Mouse (Mus musculus) midbrain, postnatal 0 days (tissue): ENCODE data around the gene Cxcr2. TPM values are rescaled to one million over a fixed set of nuclear protein-coding genes. Genes with fewer than 3 reads are reported as not detected.

Experiments
- ATAC-seq: fragments of 200-750 bp; cut with Nextera tagmentation; 2 replicates; pipeline ENCODE4 v1.8.0; 2017; ENCODE audit warnings: moderate number of reproducible peaks, mild to moderate bottlenecking, moderate TSS enrichment, moderate library complexity; ENCODE audit not compliant: low FRiP score
- DNase-seq: peaks from one replicate; pipeline ENCODE4 v3.0.0-alpha.2; 2015; ENCODE audit warnings: low spot score
- H3K27ac ChIP-seq: fragments of 300-500 bp; sonication (generic); 2 replicates; pipeline ENCODE4 v1.5.1; 2014; ENCODE audit warnings: low read depth, mild to moderate bottlenecking, low read length, mixed read lengths
- H3K27me3 ChIP-seq: fragments of 300-500 bp; sonication (generic); 2 replicates; pipeline ENCODE4 v1.6.1; 2014; ENCODE audit warnings: low read length, control low read depth, mixed read lengths; ENCODE audit not compliant: insufficient read depth
- H3K36me3 ChIP-seq: fragments of 300-500 bp; sonication (generic); 2 replicates; pipeline ENCODE4 v1.6.1; 2014; ENCODE audit warnings: low read length, control low read depth, mixed read lengths; ENCODE audit not compliant: insufficient read depth
- H3K4me1 ChIP-seq: fragments of 300-500 bp; sonication (generic); 2 replicates; pipeline ENCODE4 v1.6.1; 2014; ENCODE audit warnings: mild to moderate bottlenecking, control low read depth, antibody characterized with exemption, low read length, mixed read lengths; ENCODE audit not compliant: insufficient read depth
- H3K4me2 ChIP-seq: fragments of 300-500 bp; sonication (generic); 2 replicates; pipeline ENCODE4 v1.6.1; 2014; ENCODE audit warnings: low read depth, mild to moderate bottlenecking, low read length, mixed read lengths; ENCODE audit not compliant: poor library complexity, severe bottlenecking
- H3K4me3 ChIP-seq: fragments of 300-500 bp; sonication (generic); 2 replicates; pipeline ENCODE4 v1.5.1; 2014; ENCODE audit warnings: low read depth, mild to moderate bottlenecking, low read length, moderate library complexity
- H3K9ac ChIP-seq: fragments of 300-500 bp; sonication (generic); replicated peaks from 2 replicates; pipeline ENCODE4 v1.6.1; 2014; ENCODE audit warnings: mild to moderate bottlenecking, low read length, moderate library complexity, mixed read lengths; ENCODE audit not compliant: poor library complexity, severe bottlenecking
- H3K9me3 ChIP-seq: fragments of 300-500 bp; sonication (generic); 2 replicates; pipeline ENCODE4 v1.6.1; 2016; ENCODE audit warnings: low read length, control low read depth
- CTCF ChIP-seq: IDR thresholded peaks from 2 replicates; pipeline ENCODE4 v1.5.1; 2016; ENCODE audit warnings: antibody characterized with exemption, mild to moderate bottlenecking
- WGBS: fragments of 180-500 bp; shearing (Covaris S2); extraction: QIAGEN DNeasy Blood & Tissue Kit; methylation state at CpG from one replicate; pipeline ENCODE4 v1.1.7; 2014; 5-methylcytosine and 5-hydroxymethylcytosine counted together
- polyA plus RNA-seq: library from polyadenylated mRNA; unstranded; fragments of >200 nt; fragmentation: Nextera tagmentation; extraction: Ambion mirVana; gene quantifications from 2 replicates; pipeline ENCODE4 v1.2.1, GENCODE M21; 2015
- total RNA-seq: library from RNA; depleted of rRNA; stranded (reverse); fragments of >200 nt; gene quantifications from 2 replicates; pipeline ENCODE4 v1.2.3, GENCODE M21; 2014

Cxcr2 gene
- total and polyA plus RNA-seq, 2 experiments from 2014 or later, result 0.16 to 0.38 TPM

DNA sequence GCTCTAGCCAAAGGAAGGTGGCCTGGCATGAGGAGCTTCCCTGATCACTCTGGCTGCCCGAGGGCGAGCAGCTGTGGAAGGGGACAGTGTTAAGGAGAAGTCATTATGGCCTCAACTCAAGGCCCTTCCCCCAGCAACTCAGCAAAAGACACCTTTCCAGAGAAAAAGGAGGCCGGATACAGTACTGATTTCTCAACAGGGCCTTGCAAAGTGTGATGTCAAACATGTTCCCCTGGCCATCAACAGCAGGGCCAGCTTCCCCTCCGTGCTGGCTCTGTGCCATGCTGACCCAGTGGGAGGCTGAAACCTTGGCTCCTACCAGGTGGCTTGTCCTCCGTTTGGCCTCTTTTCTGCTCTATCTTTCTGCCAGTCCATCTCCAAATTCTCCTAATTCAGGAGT lies 13.3 kb downstream of the Cxcr2 start:
- Histone ChIP-seq H3K27me3 (no peaks in the 10 kb centered on the region), H3K27ac (no peak overlapping the region), H3K4me3 (no peak overlapping the region), H3K9me3 (no peaks in the 10 kb centered on the region), H3K4me1 (no peaks in the 10 kb centered on the region), H3K4me2 (no peak overlapping the region), H3K9ac (no peak overlapping the region), H3K36me3 (no peaks in the 10 kb centered on the region)
- no peak for DNase-seq
- 82% methylated on average over 5 of the region's 5 CpGs for WGBS
- ATAC-seq, result no peak
- TF ChIP-seq CTCF, result no peak

DNA sequence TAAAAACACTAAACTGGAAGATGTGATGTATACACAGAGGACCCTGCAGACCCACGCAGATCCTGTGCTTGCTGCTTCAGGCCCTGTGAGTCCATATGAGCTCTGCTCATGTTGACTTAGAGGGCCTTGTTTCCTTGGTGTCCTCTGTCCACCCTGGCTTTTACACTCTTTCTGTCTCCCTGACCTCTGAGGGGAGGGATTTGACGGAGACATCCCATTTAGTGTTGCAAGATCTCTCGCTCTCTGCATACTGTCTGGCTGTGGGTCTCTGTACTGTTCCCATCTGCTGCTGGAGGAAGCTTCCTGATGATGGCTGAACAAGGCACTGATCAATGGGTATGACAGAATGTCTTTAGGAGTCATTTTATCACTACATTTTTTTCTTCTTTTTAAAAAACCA lies 15.9 kb downstream of the Cxcr2 start:
- no peak overlapping the region for H3K9ac ChIP-seq
- no peak for DNase-seq
- 88% methylated on average over 3 of the region's 3 CpGs for WGBS
- H3K27ac ChIP-seq, result no peak overlapping the region
- no peak overlapping the region for H3K4me2 ChIP-seq
- no peak for ATAC-seq
- no peaks in the 10 kb centered on the region for H3K27me3 ChIP-seq
- no peaks in the 10 kb centered on the region for H3K36me3 ChIP-seq
- H3K4me3 ChIP-seq, result no peak overlapping the region
- no peaks in the 10 kb centered on the region for H3K4me1 ChIP-seq
- TF ChIP-seq CTCF, result no peak
- H3K9me3 ChIP-seq, result no peaks in the 10 kb centered on the region

DNA sequence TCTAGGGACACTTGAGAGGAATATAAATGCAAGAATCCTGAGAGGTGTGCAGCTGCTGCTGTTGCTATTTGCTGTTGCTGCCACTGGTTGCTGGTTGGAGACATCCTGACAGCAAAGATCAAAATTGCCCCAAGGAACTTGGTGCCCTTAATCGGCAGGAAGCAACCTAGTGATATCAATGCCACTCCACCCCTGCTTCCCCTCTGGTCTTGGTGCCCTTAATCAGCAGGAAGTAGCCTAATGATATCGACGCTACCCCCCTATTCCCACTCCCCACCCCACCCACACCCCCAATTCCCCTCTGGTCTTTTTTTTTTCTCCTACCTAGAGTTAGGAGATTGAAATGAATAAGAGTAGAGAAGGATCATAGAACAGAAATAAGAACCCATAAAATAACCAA lies 18.9 kb downstream of the Cxcr2 start:
- Histone ChIP-seq H3K4me2 (no peak overlapping the region), H3K4me3 (no peak overlapping the region), H3K27ac (no peak overlapping the region), H3K36me3 (no peaks in the 10 kb centered on the region), H3K4me1 (no peaks in the 10 kb centered on the region), H3K9ac (no peak overlapping the region), H3K9me3 (no peaks in the 10 kb centered on the region), H3K27me3 (no peaks in the 10 kb centered on the region)
- ATAC-seq, result no peak
- TF ChIP-seq CTCF, result no peak
- DNase-seq, result no peak
- 86% methylated on average over 3 of the region's 3 CpGs for WGBS

DNA sequence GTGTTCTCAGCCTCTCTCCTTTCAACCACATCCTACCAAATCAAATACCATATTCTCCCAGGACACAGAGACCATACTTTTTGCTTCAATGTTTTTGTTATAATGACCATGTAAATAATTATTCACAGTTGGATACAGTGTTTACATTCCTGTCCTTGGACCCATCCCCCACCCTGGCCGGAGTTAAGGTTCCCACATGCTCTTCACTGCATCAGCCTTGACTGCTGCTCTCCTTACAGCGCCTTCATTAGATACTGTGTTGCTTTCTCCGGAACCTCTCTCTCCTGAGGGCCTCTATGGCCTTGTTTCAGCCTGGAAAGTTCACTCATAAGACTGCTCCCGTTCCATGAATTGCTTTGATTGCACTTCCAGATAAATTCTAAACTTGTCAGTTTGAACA lies 21.9 kb downstream of the Cxcr2 start:
- Histone ChIP-seq H3K9me3 (no peaks in the 10 kb centered on the region), H3K27ac (no peak overlapping the region), H3K4me3 (no peak overlapping the region), H3K4me2 (no peak overlapping the region), H3K27me3 (no peaks in the 10 kb centered on the region), H3K36me3 (no peaks in the 10 kb centered on the region), H3K4me1 (no peaks in the 10 kb centered on the region), H3K9ac (no peak overlapping the region)
- 85% methylated on average over 4 of the region's 4 CpGs for WGBS
- no peak for DNase-seq
- TF ChIP-seq CTCF, result no peak
- no peak for ATAC-seq

DNA sequence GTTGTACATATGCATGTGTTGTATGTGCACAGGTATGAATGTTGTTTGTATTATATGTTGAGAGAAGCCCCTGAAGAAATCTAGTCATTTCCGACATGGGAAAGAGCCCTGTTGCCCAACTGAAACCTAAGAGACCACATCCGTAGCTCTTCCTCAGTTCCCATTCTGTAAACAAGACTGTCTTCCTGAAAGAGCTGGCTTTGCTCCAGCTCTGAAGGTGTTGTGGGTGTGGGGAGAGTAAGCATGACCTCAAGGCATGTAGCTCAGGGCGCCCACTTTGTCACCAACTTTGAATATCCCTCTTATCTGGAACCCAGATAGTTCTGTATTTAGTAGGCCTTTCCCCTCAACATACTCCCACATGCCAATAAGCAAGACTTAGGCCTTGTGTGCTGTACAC lies 24.8 kb downstream of the Cxcr2 start:
- WGBS, result 94% methylated on average over 3 of the region's 3 CpGs
- no peaks in the 10 kb centered on the region for H3K4me1 ChIP-seq

DNA sequence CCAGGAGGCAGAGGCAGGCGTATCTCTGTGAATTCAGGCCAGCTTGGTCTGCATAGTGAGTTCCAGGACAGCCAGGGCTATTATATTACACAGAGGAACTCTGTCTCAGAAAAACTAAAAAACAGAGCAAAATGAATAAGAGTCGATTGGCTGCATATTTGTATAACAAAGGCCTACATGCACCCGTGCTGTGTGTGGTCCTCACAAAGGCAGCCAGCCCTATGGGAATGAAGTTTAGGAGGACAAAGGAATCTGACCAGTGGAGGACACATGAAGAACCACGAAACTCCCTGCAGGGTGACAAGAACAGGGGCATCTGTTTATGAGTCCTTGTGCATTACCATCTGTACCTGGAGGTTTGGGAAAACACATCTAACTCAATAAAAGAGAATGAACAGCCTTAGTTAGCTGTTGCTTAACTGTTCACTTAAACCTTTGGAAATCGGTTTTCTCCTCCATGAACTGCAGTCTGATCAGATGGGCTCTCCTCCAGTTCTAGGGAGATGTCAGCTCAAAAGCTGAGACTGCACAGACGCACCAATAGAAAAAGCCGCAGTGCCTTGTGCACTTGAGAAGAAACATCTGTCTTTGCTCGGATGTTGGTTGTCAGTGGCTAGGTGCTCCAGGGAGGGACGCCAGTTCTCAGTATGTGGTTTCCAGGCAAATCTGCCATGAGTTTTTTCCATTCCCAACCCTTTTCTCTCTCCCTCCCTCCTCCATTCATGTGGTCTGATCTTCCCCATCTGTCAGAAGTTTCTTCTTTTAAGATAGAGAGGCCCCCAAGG lies 26.0 kb downstream of the Cxcr2 start:
- TF ChIP-seq CTCF, result no peak
- WGBS, result 61% methylated on average over 9 of the region's 9 CpGs
- H3K36me3 ChIP-seq, result no peaks in the 10 kb centered on the region
- H3K9ac ChIP-seq, result no peak overlapping the region
- H3K27ac ChIP-seq, result no peak overlapping the region
- ATAC-seq (no peak), DNase-seq (no peak)
- H3K4me1 ChIP-seq, result no peaks in the 10 kb centered on the region
- no peaks in the 10 kb centered on the region for H3K9me3 ChIP-seq
- H3K4me2 ChIP-seq, result no peak overlapping the region
- H3K4me3 ChIP-seq, result no peak overlapping the region
- no peaks in the 10 kb centered on the region for H3K27me3 ChIP-seq

More for the DNA sequence above, 24.8 kb downstream of the Cxcr2 start:
- H3K27me3 ChIP-seq, result no peaks in the 10 kb centered on the region
- H3K27ac ChIP-seq, result no peak overlapping the region
- no peaks in the 10 kb centered on the region for H3K36me3 ChIP-seq
- no peak overlapping the region for H3K4me3 ChIP-seq
- no peak overlapping the region for H3K9ac ChIP-seq
- ATAC-seq (no peak), DNase-seq (no peak)
- no peak overlapping the region for H3K4me2 ChIP-seq
- H3K9me3 ChIP-seq, result no peaks in the 10 kb centered on the region
- no peak for TF ChIP-seq CTCF
